Mouse (Mus musculus) bone marrow macrophage, adult 2 months (primary cell): ENCODE results near the gene Minos1.

Experiments used
- CTCF ChIP-seq: IDR thresholded peaks from 2 replicates; pipeline ENCODE4 v1.5.1; 2012; ENCODE audit warnings: low read depth, mild to moderate bottlenecking, low read length, moderate library complexity
- POLR2A ChIP-seq: IDR thresholded peaks from 2 replicates; pipeline ENCODE4 v1.6.1; 2012; ENCODE audit warnings: mild to moderate bottlenecking, low read depth, low read length, borderline replicate concordance

- TF ChIP-seq CTCF (no peak), POLR2A (no peak)
These were observed 19.5 kb downstream of the Minos1 start for GRCm38 (mm10) chr4:139111421-139111820.
